In the genomic region with DNA sequence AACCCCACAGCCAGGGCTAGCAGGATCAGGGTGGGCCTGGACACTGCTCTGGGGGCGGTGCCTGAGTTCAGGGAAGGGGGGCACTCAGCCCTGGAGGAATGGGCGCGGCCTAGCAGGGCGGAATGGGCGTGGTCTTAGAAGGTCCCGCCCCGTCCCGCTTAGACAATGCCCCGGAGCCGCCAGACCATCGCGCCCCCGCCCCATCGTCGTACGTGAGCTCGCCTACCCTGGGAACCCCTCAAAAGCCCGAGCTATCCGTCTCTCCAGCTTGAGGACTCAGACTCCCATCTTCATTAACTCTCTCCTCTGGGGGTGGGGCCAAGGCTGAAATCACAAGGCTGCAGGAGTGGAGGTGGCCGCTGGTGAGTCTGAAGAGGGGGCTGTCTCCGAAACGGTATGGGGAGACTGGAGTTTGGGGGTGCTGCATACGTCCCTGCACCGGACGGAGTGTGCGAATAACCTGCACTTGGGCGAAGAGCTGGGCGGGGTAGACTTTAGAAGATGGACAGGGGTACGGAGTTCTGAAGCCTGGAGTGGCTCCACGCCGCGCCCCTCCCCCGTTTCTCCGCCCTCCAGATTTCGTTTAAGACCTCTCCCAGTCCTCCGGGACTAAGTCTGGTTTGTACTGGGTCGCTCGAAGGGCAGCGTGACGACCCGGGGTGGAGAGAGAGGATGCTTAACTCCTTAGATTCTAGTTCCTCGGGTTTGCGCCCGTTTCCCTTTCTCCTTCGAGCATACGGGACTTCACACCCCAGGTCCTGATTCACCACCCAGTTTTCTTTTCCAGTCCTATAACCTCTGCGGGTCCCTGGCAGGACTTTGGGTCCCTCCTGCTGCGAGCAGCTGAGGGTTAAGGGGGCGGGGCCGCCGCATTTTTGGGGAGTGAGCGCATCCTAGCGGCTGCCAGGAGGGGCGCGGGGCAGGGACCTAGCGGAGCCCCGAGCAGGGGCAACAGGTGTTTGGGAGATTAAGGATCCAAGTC, we compare ENCODE assay signal across 8 mouse cellular contexts. TPM values are rescaled to one million over a fixed set of nuclear protein-coding genes. Genes with fewer than 3 reads are reported as not detected.
DNase-seq lines count a peak whose midpoint lies in the region; ATAC-seq lines count a peak whose summit lies in the region.

A gene (plus strand): TSS at position 125 of the 982 bp plus-strand sequence.

- peak within 1 kb of the TSS; percentile 92 for H3K4me2 ChIP-seq in forebrain, embryonic 15.5 days (replicated peaks)
- peak within 1 kb of the TSS; percentile 81 for H3K4me2 ChIP-seq in lung, embryonic 15.5 days

- peak; percentile 89 for ATAC-seq in forebrain, embryonic 15.5 days (replicated peaks)
- peak; percentile 95 for ATAC-seq in lung, embryonic 15.5 days (ENCODE audit: borderline replicate concordance, extremely low read depth, low FRiP score, low TSS enrichment)

- H3K27me3 ChIP-seq in forebrain, embryonic 15.5 days: peaks cover 8% of the 10 kb centered on the region; the same call in 1 of the 2 replicates
- H3K27me3 ChIP-seq in lung, embryonic 15.5 days: no peaks in the 10 kb centered on the region

- peak; percentile 91 for DNase-seq in ES-CJ7 (ENCODE audit: low read depth, low spot score)
- DNase-seq in cerebellum, adult 11-12 months: peak; percentile 84
- DNase-seq in heart, postnatal 14 days: peak; percentile 93 to 96
- no peak for DNase-seq in large intestine, adult 2 months (ENCODE audit: low read depth, low spot score)
- DNase-seq in ovary, adult 18-20 months (ENCODE audit: low spot score): peak; percentile 78
- peak; percentile 87 for DNase-seq in thymus, postnatal 0 days (ENCODE audit: low spot score)

- peaks cover 24% of the 10 kb centered on the region for H3K4me1 ChIP-seq in forebrain, embryonic 15.5 days
- H3K4me1 ChIP-seq in lung, embryonic 15.5 days: peaks cover 23% of the 10 kb centered on the region

- intact Hi-C loops in heart, postnatal 14 days (cut with DNase I): loop anchor here (1.0 kb wide), 1 partner anchor 37 kb away; no protein-coding TSS in a partner anchor

- peak within 1 kb of the TSS; percentile 91 for H3K27ac ChIP-seq in forebrain, embryonic 15.5 days (replicated peaks)
- peak within 1 kb of the TSS; percentile 93 for H3K27ac ChIP-seq in lung, embryonic 15.5 days

- no peaks in the 10 kb centered on the region for H3K9me3 ChIP-seq in forebrain, embryonic 15.5 days
- no peaks in the 10 kb centered on the region for H3K9me3 ChIP-seq in lung, embryonic 15.5 days

- peak within 1 kb of the TSS; percentile 80 for H3K4me3 ChIP-seq in forebrain, embryonic 15.5 days
- peak within 1 kb of the TSS; percentile 77 for H3K4me3 ChIP-seq in lung, embryonic 15.5 days

- H3K36me3 ChIP-seq in forebrain, embryonic 15.5 days: peaks cover 33% of the 10 kb centered on the region
- peaks cover 58% of the 10 kb centered on the region for H3K36me3 ChIP-seq in lung, embryonic 15.5 days

- under 1% methylated on average over 57 of the region's 57 CpGs for WGBS in forebrain, embryonic 15.5 days
- under 1% methylated on average over 57 of the region's 57 CpGs for WGBS in large intestine, adult 2 months
- under 1% methylated on average over 57 of the region's 57 CpGs for WGBS in lung, embryonic 15.5 days

- H3K9ac ChIP-seq in forebrain, embryonic 15.5 days (replicated peaks): peak within 1 kb of the TSS; percentile 89
- peak within 1 kb of the TSS; percentile 79 for H3K9ac ChIP-seq in lung, embryonic 15.5 days

RNA-seq across cellular contexts. Expression of the gene that starts here (rescaled TPM):
- polyA plus RNA-seq in forebrain, embryonic 15.5 days (2015; fragmentation: Nextera tagmentation; extraction: Ambion mirVana): 540 and 556 TPM in 2 replicates
- 10 to 100 TPM; 49.3 to 50.0 TPM for total RNA-seq in heart, postnatal 14 days (2021)
- polyA plus RNA-seq in large intestine, adult 2 months (2012; rRNA removed): 12.5 and 14.9 TPM in 2 replicates
- 330 and 333 TPM in 2 replicates for polyA plus RNA-seq in lung, embryonic 15.5 days (2015; fragmentation: Nextera tagmentation; extraction: Ambion mirVana)
- 51.6 and 57.5 TPM in 2 replicates for polyA plus RNA-seq in thymus, postnatal 0 days (2015; fragmentation: Nextera tagmentation; extraction: Ambion mirVana)
